Comparison of ENCODE assay signal across 9 mouse cellular contexts in the genomic region with DNA sequence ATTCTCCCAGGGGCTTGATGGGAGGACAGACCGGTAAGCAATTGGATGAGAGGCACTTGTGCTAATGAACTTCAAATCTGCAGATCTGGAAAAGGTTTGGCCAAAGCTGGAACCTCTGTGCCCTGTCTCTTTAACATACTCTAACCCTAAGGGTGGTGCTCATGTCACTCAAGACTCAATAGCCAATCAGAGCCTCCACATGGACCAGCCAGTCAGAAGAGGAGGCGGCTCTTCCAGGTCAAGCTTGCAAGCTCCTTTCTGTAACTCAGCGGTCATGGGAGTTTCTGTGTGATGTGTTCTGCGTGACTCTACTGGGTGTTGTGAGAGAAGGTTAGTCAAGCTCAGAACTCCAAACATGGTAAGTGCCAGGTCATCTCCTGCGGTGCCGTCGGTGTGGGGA. TPM values are rescaled to one million over a fixed set of nuclear protein-coding genes. Genes with fewer than 3 reads are reported as not detected.
DNase-seq lines count a peak whose midpoint lies in the region; ATAC-seq and TF ChIP-seq lines count a peak whose summit lies in the region.
"Not testable (repeated sequence)": the region's sequence is repeated elsewhere in the genome, so short reads cannot be mapped to it uniquely, and the experiment has no call there.
"Had no signal": no experiment of that assay in that cellular context is flagged by ENCODE, and none has a peak within 500 bp of the region (broad histone marks: within the 10 kb centered on the region; RNA-seq: fewer than 3 reads in every experiment).

A gene (plus strand): TSS at position 196 of the 400 bp plus-strand sequence.

- H3K4me1 ChIP-seq in embryonic fibroblast, embryonic 13.5 days (ENCODE audit: control insufficient read depth, insufficient read depth, low read length); kidney, embryonic 14.5 days (ENCODE audit: control insufficient read depth, insufficient read depth, low read length); neural tube, embryonic 14.5 days (ENCODE audit: control insufficient read depth, insufficient read depth, low read length): not testable (repeated sequence)

- not testable (repeated sequence) for H3K27me3 ChIP-seq in kidney, embryonic 14.5 days (ENCODE audit: control insufficient read depth, insufficient read depth, low read length); neural tube, embryonic 14.5 days (ENCODE audit: control insufficient read depth, insufficient read depth, low read length)

- DNase-seq in adrenal gland, adult 8-10 months; heart, postnatal 36 days; left cerebral cortex, postnatal 10 days (ENCODE audit: extremely low spot score in 1 of 2, low spot score in 2 of 2): not testable (repeated sequence)

- peak; percentile 58; the same call in 1 of the 2 replicates for ATAC-seq in granulocyte monocyte progenitor cell, adult 5-6 weeks (replicated peaks; ENCODE audit: poor library complexity, severe bottlenecking)
- ATAC-seq in kidney, embryonic 14.5 days (ENCODE audit: low FRiP score, low TSS enrichment); neural tube, embryonic 14.5 days (ENCODE audit: low read depth): not testable (repeated sequence)
- peak; percentile 70 for ATAC-seq in megakaryocyte, adult 5-6 weeks (ENCODE audit: poor library complexity, severe bottlenecking)

- H3K4me3 ChIP-seq in embryonic fibroblast, embryonic 13.5 days (ENCODE audit: insufficient read depth, low read length); kidney, embryonic 14.5 days (ENCODE audit: low read length); neural tube, embryonic 14.5 days (ENCODE audit: low read depth, low read length): not testable (repeated sequence)

- TF ChIP-seq POLR2A in embryonic fibroblast, embryonic 13.5 days (IDR thresholded peaks at IDR 0.05; ENCODE audit: low read depth, low read length): not testable (repeated sequence)

- not testable (repeated sequence) for H3K9me3 ChIP-seq in kidney, embryonic 14.5 days (ENCODE audit: control insufficient read depth, low read length); neural tube, embryonic 14.5 days (ENCODE audit: control insufficient read depth, low read length)

- H3K27ac ChIP-seq in embryonic fibroblast, embryonic 13.5 days (ENCODE audit: insufficient read depth, low read length); kidney, embryonic 14.5 days (ENCODE audit: low read depth, low read length); neural tube, embryonic 14.5 days (ENCODE audit: low read depth, low read length): not testable (repeated sequence)

- not testable (repeated sequence) for H3K9ac ChIP-seq in kidney, embryonic 14.5 days (ENCODE audit: low read depth, low read length); neural tube, embryonic 14.5 days (replicated peaks; ENCODE audit: low read depth, low read length)

- intact Hi-C loops in heart, postnatal 36 days (cut with DNase I); left cerebral cortex, postnatal 10 days (cut with DNase I): not testable (repeated sequence)

- WGBS in kidney, embryonic 14.5 days: no CpG with 5 or more reads among the region's 7 CpGs
- no CpG with 5 or more reads among the region's 7 CpGs for WGBS in neural tube, embryonic 14.5 days

- H3K4me2 ChIP-seq in kidney, embryonic 14.5 days (replicated peaks; ENCODE audit: low read depth, low read length); neural tube, embryonic 14.5 days (ENCODE audit: low read depth, low read length): not testable (repeated sequence)

- H3K36me3 ChIP-seq in kidney, embryonic 14.5 days (ENCODE audit: control insufficient read depth, insufficient read depth, low read length); neural tube, embryonic 14.5 days (ENCODE audit: control insufficient read depth, insufficient read depth, low read length): not testable (repeated sequence)

- not testable (repeated sequence) for TF ChIP-seq CTCF in embryonic fibroblast, embryonic 13.5 days (IDR thresholded peaks at IDR 0.05; ENCODE audit: borderline replicate concordance, insufficient read depth, low read length)

RNA-seq across cellular contexts. Expression of the gene that starts here (rescaled TPM):
- total RNA-seq in adrenal gland, adult 8-10 months (2022): 10 to 100 TPM; 36.3 to 45.4 (median 37.1) TPM
- polyA plus RNA-seq in embryonic fibroblast, embryonic 13.5 days (2011; ENCODE audit: insufficient read length, low read depth, missing spikeins): 12.4 and 17.9 TPM in 2 replicates
- 11.2 and 23.8 TPM in 2 replicates for total RNA-seq in granulocyte monocyte progenitor cell, adult 5-6 weeks (2014; fragmentation: Nextera tagmentation)
- total RNA-seq in granulocyte monocyte progenitor cell, adult 5-6 weeks (2017): 6.6 and 9.7 TPM in 2 replicates
- total RNA-seq in heart, postnatal 36 days (2021): 10 to 100 TPM; 14.2 to 17.4 TPM
- 23.8 and 27.7 TPM in 2 replicates for polyA plus RNA-seq in kidney, embryonic 14.5 days (2014; fragmentation: Nextera tagmentation; extraction: Ambion mirVana)
- 10 to 100 TPM; 60.9 to 67.1 TPM for total RNA-seq in left cerebral cortex, postnatal 10 days (2021)
- total RNA-seq in megakaryocyte, adult 5-6 weeks (2015): 4.8 and 5.0 TPM in 2 replicates
- 0.84 and 2.1 TPM in 2 replicates for total RNA-seq in megakaryocyte, adult 5-6 weeks (2017)
- 30.8 and 34.3 TPM in 2 replicates for polyA plus RNA-seq in neural tube, embryonic 14.5 days (2014; fragmentation: Nextera tagmentation; extraction: Ambion mirVana)
- polyA plus RNA-seq: erythroblast, embryonic 14.5 days had no signal
